Mouse (Mus musculus): ENCODE measurements at regions not wholly inside any gene's neighbourhood (a gene's known extent, or its start where the extent isn't known, plus 50 kb on each side); places are given as distances from the start of the nearest gene placed in this dataset. TPM values are rescaled to one million over a fixed set of nuclear protein-coding genes. Genes with fewer than 3 reads are reported as not detected.

GRCm38 (mm10) chr9:8273253-8273652, 139.2 kb upstream of the Cep126 start:
- 98% methylated on average over 2 of the region's 2 CpGs for WGBS
- no peak for ATAC-seq
- no peak overlapping the region for H3K9ac ChIP-seq (ENCODE audit: low read length)

GRCm38 (mm10) chr9:8249542-8249941, 115.4 kb upstream of the Cep126 start:
- no peaks in the 10 kb centered on the region for H3K36me3 ChIP-seq (ENCODE audit: control insufficient read depth, insufficient read depth, low read length)
- H3K27me3 ChIP-seq (replicated peaks; ENCODE audit: control insufficient read depth, insufficient read depth, low read length) = no peaks in the 10 kb centered on the region
- H3K27ac ChIP-seq (ENCODE audit: low read depth, low read length) = no peak overlapping the region
- no peaks in the 10 kb centered on the region for H3K4me1 ChIP-seq (ENCODE audit: control insufficient read depth, insufficient read depth, low read length)
- H3K9me3 ChIP-seq (replicated peaks; ENCODE audit: control insufficient read depth, low read length) = no peaks in the 10 kb centered on the region
- no peak for DNase-seq (ENCODE audit: low spot score)
- H3K4me2 ChIP-seq (ENCODE audit: low read length) = no peak overlapping the region
- no peak overlapping the region for H3K9ac ChIP-seq (ENCODE audit: low read length)
- ATAC-seq = no peak
- WGBS = 84% methylated on average over 3 of the region's 3 CpGs
- no peak overlapping the region for H3K4me3 ChIP-seq (ENCODE audit: low read depth, low read length)

More at GRCm38 (mm10) chr9:8273253-8273652, 139.2 kb upstream of the Cep126 start:
- no peak overlapping the region for H3K4me2 ChIP-seq (ENCODE audit: low read length)
- no peak overlapping the region for H3K4me3 ChIP-seq (ENCODE audit: low read depth, low read length)
- no peaks in the 10 kb centered on the region for H3K9me3 ChIP-seq (replicated peaks; ENCODE audit: control insufficient read depth, low read length)
- DNase-seq (ENCODE audit: low spot score) = no peak
- H3K4me1 ChIP-seq (ENCODE audit: control insufficient read depth, insufficient read depth, low read length) = no peaks in the 10 kb centered on the region
- H3K27me3 ChIP-seq (replicated peaks; ENCODE audit: control insufficient read depth, insufficient read depth, low read length) = no peaks in the 10 kb centered on the region
- H3K27ac ChIP-seq (ENCODE audit: low read depth, low read length) = no peak overlapping the region
- no peaks in the 10 kb centered on the region for H3K36me3 ChIP-seq (ENCODE audit: control insufficient read depth, insufficient read depth, low read length)

GRCm38 (mm10) chr9:8228078-8228477, 94.0 kb upstream of the Cep126 start:
- Histone ChIP-seq H3K4me2 (ENCODE audit: low read length) (no peak overlapping the region), H3K27me3 (replicated peaks; ENCODE audit: control insufficient read depth, insufficient read depth, low read length) (no peaks in the 10 kb centered on the region), H3K9me3 (replicated peaks; ENCODE audit: control insufficient read depth, low read length) (no peaks in the 10 kb centered on the region), H3K27ac (ENCODE audit: low read depth, low read length) (no peak overlapping the region), H3K4me3 (ENCODE audit: low read depth, low read length) (no peak overlapping the region), H3K4me1 (ENCODE audit: control insufficient read depth, insufficient read depth, low read length) (no peaks in the 10 kb centered on the region), H3K36me3 (ENCODE audit: control insufficient read depth, insufficient read depth, low read length) (no peaks in the 10 kb centered on the region), H3K9ac (ENCODE audit: low read length) (no peak overlapping the region)
- no peak for DNase-seq (ENCODE audit: low spot score)
- no peak for ATAC-seq

GRCm38 (mm10) chr9:8226415-8226814, 92.3 kb upstream of the Cep126 start:
- ATAC-seq (0 out of 2 replicates have a peak, but pooled peaks have one; percentile 63), DNase-seq (ENCODE audit: low spot score) (peak; percentile 75)
- H3K4me1 ChIP-seq (ENCODE audit: control insufficient read depth, insufficient read depth, low read length) = no peaks in the 10 kb centered on the region
- no peaks in the 10 kb centered on the region for H3K27me3 ChIP-seq (replicated peaks; ENCODE audit: control insufficient read depth, insufficient read depth, low read length)
- no peak overlapping the region for H3K4me2 ChIP-seq (ENCODE audit: low read length)
- WGBS = 31% methylated on average over 1 of the region's 1 CpGs
- no peaks in the 10 kb centered on the region for H3K36me3 ChIP-seq (ENCODE audit: control insufficient read depth, insufficient read depth, low read length)
- no peak overlapping the region for H3K4me3 ChIP-seq (ENCODE audit: low read depth, low read length)
- H3K27ac ChIP-seq (ENCODE audit: low read depth, low read length) = no peak overlapping the region
- no peaks in the 10 kb centered on the region for H3K9me3 ChIP-seq (replicated peaks; ENCODE audit: control insufficient read depth, low read length)
- no peak overlapping the region for H3K9ac ChIP-seq (ENCODE audit: low read length)

- no peak overlapping the region for H3K27ac ChIP-seq (ENCODE audit: low read depth, low read length)
- DNase-seq (ENCODE audit: low spot score) = peak; percentile 63
These were observed 74.8 kb upstream of the Cep126 start for GRCm38 (mm10) chr9:8208855-8209254.

GRCm38 (mm10) chr9:8185433-8185832, 51.3 kb upstream of the Cep126 start:
- DNase-seq (ENCODE audit: low spot score) = no peak
- H3K4me2 ChIP-seq (ENCODE audit: low read length) = no peak overlapping the region
- H3K9me3 ChIP-seq (replicated peaks; ENCODE audit: control insufficient read depth, low read length) = no peaks in the 10 kb centered on the region
- ATAC-seq = no peak
- WGBS = 100% methylated on average over 1 of the region's 1 CpGs
- no peak overlapping the region for H3K4me3 ChIP-seq (ENCODE audit: low read depth, low read length)
- H3K4me1 ChIP-seq (ENCODE audit: control insufficient read depth, insufficient read depth, low read length) = no peaks in the 10 kb centered on the region
- no peak overlapping the region for H3K27ac ChIP-seq (ENCODE audit: low read depth, low read length)
- H3K36me3 ChIP-seq (ENCODE audit: control insufficient read depth, insufficient read depth, low read length) = no peaks in the 10 kb centered on the region
- H3K27me3 ChIP-seq (replicated peaks; ENCODE audit: control insufficient read depth, insufficient read depth, low read length) = no peaks in the 10 kb centered on the region
- H3K9ac ChIP-seq (ENCODE audit: low read length) = no peak overlapping the region

More at GRCm38 (mm10) chr9:8208855-8209254, 74.8 kb upstream of the Cep126 start:
- Histone ChIP-seq H3K9me3 (replicated peaks; ENCODE audit: control insufficient read depth, low read length) (no peaks in the 10 kb centered on the region), H3K4me1 (ENCODE audit: control insufficient read depth, insufficient read depth, low read length) (no peaks in the 10 kb centered on the region), H3K4me2 (ENCODE audit: low read length) (no peak overlapping the region), H3K27me3 (replicated peaks; ENCODE audit: control insufficient read depth, insufficient read depth, low read length) (no peaks in the 10 kb centered on the region), H3K9ac (ENCODE audit: low read length) (no peak overlapping the region), H3K4me3 (ENCODE audit: low read depth, low read length) (no peak overlapping the region), H3K36me3 (ENCODE audit: control insufficient read depth, insufficient read depth, low read length) (no peaks in the 10 kb centered on the region)
- ATAC-seq = peak; percentile 75

MicroRNAs in the stretch of these regions (microRNA counts, 519-probe panel; counts per million panel counts)
- microRNA mmu-miR-1899 = not detected

Small RNA genes lying in the stretch of these regions (microRNA-seq; reads per million reads assigned to microRNA genes)
- gene Mir1899 = not detected

Data from forebrain, embryonic 14.5 days (tissue).